Mouse (Mus musculus) stomach, postnatal 0 days (tissue): ENCODE results near the gene Ppme1.

Experiments
- CTCF ChIP-seq: IDR thresholded peaks from 2 replicates; pipeline ENCODE4 v1.5.1; 2016; ENCODE audit warnings: antibody characterized with exemption, low read depth, mild to moderate bottlenecking, moderate library complexity
- EP300 ChIP-seq: optimal IDR thresholded peaks from 2 replicates; pipeline ENCODE3; 2016; ENCODE audit warnings: antibody characterized with exemption

DNA sequence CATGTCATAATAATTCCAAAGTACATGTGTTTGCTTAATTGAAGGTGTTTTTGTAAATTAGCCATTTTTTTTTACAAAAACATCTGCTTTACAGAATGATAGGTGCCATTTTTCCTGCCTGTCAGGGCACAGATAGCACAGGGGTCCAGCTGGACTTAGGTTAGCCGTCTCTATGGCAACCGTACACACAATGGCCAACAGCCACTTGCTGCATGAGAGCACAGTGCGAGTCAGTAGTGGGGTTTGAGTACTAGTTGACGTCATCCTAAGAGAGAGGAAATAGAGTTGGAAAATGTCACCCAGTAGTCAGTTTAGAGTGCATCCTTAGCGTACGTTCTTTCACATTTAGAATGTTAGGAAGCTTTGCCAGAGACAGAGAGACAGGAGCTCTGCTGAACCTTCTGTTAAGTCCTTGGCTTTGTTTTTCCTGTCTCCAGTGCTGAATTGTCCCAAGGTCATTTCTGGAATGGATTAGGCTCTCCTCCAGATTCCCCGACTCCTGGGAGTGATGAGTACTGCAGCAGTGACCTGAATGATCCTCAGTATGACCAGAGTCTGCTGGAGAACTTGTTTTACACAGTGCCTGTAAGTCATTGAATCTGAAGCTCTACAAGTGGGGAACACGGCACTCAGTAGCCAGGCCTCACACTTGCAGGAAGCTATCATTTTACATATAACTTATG lies 27.3 kb upstream of the Ppme1 start:
- TF ChIP-seq CTCF (no peak), EP300 (no peak)
